Mouse (Mus musculus): ENCODE measurements around the gene Nuak1.

Nuak1 gene

GRCm38 (mm10) chr10:84382900-84383883 lies 57.2 kb downstream of the Nuak1 start:
- DNase-seq (ENCODE audit: low read depth, low spot score): no peak

- no peak for DNase-seq (ENCODE audit: low read depth, low spot score)
Observed at GRCm38 (mm10) chr10:84381276-84381798, 59.1 kb downstream of the Nuak1 start.

DNA sequence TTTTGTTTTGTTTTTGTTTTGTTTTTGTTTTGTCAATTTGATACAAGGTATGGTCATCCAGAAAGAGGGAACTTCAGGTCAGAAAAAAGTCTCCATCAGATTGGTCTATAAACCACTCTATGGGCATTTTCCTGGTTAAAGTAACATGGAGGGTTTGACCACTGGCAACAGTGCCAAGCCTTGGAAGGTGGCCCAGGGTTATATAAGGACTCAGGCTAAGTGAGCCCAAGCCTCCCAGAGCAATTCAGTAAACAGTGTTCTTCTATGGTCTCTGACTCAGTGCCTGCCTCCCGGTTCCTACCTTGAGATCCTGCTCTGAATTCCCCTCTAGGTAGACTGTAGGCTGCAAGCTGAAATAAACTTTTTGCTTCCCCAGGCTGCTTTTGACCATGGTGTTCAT lies 61.0 kb downstream of the Nuak1 start:
- DNase-seq (ENCODE audit: low read depth, low spot score): no peak

GRCm38 (mm10) chr10:84377956-84378355 lies 62.4 kb downstream of the Nuak1 start:
- DNase-seq (ENCODE audit: low read depth, low spot score): no peak

DNA sequence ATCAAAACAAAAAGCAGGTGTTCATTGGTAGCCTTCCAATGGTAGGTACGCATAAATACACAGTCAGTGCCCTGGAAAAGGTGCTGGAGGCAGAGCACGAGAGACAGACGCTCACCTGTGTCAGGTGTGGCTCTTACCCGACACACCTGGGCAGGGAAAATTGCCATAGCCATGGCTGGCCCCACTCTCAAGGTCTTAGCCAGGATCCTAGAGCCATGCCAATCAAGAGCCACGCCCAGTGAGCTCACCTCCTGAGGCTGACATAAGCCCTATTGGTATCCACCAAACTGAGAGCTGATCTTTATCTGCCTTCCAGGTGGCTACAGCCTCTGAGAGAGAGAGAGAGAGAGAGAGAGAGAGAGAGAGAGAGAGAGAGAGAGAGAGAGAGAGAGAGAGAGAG lies 64.1 kb downstream of the Nuak1 start:
- DNase-seq (ENCODE audit: low read depth, low spot score): no peak

- no peak for DNase-seq (ENCODE audit: low read depth, low spot score)
Observed at GRCm38 (mm10) chr10:84374996-84375395, 65.4 kb downstream of the Nuak1 start.

DNA sequence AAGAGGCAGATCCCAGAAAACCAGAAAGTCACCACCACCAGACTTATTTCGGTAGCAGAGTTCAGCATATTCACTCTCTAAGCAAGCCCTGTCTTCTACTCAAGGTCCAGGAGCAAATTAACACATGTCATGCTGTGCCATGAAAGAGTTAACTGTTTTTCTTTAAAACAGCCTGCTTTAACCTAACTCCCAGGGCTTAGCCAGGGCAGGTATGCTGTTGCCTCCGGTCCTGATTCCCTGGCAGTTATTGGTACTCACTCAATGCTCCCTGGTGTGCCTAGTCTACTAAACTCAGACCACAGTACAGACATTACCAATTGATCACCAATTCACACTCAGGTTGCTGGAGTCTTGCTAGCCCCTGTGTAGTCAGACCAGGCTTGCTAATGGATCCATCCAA lies 66.9 kb downstream of the Nuak1 start:
- DNase-seq (ENCODE audit: low read depth, low spot score): no peak

GRCm38 (mm10) chr10:84372161-84373095 lies 68.0 kb downstream of the Nuak1 start:
- no peak for DNase-seq (ENCODE audit: low read depth, low spot score)

- no peak for DNase-seq (ENCODE audit: low read depth, low spot score)
Observed at GRCm38 (mm10) chr10:84371681-84372160, 68.7 kb downstream of the Nuak1 start.

- DNase-seq (ENCODE audit: low read depth, low spot score): no peak
Observed at GRCm38 (mm10) chr10:84371230-84371629, 69.2 kb downstream of the Nuak1 start.

DNA sequence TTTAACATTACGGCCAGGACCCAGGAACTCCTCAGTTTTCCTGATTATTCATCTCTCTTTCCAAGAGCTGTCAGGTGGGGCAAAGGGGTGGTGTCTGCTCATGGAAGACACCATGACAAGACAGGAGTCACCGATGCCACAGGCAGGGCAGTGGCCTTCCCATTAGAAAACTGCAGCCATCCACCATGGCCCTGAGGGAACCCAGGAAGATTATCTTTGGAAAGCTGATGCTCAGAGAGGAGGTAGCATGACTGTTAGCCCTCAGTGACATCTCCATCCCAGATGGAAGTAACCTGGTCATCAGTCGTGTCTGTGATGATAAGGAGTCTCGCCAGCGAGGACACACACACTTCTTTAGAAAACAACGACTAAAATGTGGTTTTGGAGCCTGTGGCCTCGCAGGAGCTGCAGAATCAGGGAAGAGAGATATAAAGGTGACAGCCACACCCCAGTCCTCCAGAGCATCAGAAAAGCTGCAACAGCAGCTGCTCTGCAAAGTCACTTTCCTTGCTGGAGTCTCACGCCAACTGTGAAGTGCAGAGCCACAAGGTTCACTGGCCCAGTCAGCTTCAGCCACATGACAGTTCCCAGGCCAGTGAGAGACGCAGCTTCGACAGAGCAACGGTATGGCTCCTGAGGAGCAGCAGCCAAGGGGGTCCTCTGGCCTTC lies 70.6 kb downstream of the Nuak1 start:
- no peak for DNase-seq (ENCODE audit: low read depth, low spot score)

GRCm38 (mm10) chr10:84368185-84368584 lies 72.2 kb downstream of the Nuak1 start:
- DNase-seq (ENCODE audit: low read depth, low spot score): no peak

- no peak for DNase-seq (ENCODE audit: low read depth, low spot score)
Observed at GRCm38 (mm10) chr10:84365166-84365865, 75.1 kb downstream of the Nuak1 start.

- DNase-seq (ENCODE audit: low read depth, low spot score): no peak
Observed at GRCm38 (mm10) chr10:84363833-84364232, 76.6 kb downstream of the Nuak1 start.

DNA sequence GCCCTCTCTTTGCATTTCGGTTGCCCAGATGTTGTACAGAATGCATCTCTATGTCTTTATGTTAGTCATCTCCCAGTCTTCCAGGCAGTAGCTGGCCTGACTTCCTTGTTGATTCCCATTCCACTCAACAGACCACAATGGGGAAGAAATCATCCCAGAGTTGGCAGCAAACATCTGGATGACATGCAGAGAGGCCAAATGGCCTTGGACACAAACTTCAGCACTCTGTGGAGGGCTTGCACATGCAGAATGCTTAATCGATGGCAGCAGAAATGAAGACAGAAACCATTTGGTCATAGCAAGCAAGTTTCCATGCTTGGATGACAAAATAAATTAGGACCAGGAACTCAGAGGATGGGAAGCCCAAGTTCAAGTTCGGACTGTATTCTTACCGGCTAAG lies 79.4 kb downstream of the Nuak1 start:
- no peak for DNase-seq (ENCODE audit: low read depth, low spot score)

GRCm38 (mm10) chr10:84360391-84360790 lies 80.0 kb downstream of the Nuak1 start:
- no peak for DNase-seq (ENCODE audit: low read depth, low spot score)

- no peak for DNase-seq (ENCODE audit: low read depth, low spot score)
Observed at GRCm38 (mm10) chr10:84358738-84359120, 81.7 kb downstream of the Nuak1 start.

GRCm38 (mm10) chr10:84357997-84358737 lies 82.2 kb downstream of the Nuak1 start:
- peak; percentile 6 for DNase-seq (ENCODE audit: low read depth, low spot score)

DNA sequence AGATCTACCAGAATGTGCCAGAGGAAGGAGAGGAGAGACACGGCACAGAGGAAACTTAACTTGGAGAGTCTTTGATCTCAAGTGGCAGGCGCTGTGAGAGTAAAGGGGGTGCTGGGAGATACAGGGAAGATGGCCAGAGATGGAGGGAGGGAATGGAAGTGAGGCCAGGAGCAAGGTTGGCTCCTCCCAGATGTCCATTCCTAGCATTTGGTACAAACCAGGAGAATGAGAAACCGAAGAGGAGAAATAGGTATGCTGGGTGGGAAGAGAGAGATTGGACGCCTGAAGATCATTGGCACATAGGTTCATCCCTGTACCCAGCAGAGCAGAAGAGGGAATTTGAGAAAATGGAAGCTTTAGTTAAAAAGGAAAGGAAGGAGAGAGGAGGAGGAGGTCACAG lies 82.8 kb downstream of the Nuak1 start:
- DNase-seq (ENCODE audit: low read depth, low spot score): no peak

DNA sequence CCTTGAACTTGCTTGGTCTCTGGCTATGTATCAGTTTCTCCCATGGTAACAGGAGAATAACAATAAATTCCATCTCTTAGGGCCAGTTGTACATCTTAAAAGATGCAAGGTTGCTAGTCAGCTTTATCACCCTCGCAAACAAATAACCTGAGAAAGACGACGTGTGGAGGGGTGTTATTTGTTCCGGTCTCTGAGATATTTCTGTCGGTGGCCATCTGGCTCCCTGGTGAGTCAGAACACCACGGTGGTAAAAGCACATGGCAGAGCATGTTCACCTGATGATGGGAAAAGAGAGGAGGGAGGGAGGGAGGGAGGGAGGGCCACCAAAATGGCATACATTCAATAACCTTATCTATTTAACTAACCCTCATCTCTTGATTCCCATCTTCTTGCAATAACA lies 86.1 kb downstream of the Nuak1 start:
- DNase-seq (ENCODE audit: low read depth, low spot score): no peak
